In genomic region chr7:99565325-99565881, GRCm38 (mm10) we compare ENCODE assay signal across 9 mouse cellular contexts. TPM values are rescaled to one million over a fixed set of nuclear protein-coding genes. Genes with fewer than 3 reads are reported as not detected.
DNase-seq lines count a peak whose midpoint lies in the region; ATAC-seq and TF ChIP-seq lines count a peak whose summit lies in the region.
"Had no signal": no experiment of that assay in that cellular context is flagged by ENCODE, and none has a peak within 500 bp of the region (broad histone marks: within the 10 kb centered on the region; RNA-seq: fewer than 3 reads in every experiment).

No protein-coding gene starts in this region.

- no peaks in the 10 kb centered on the region for H3K9me3 ChIP-seq in heart, postnatal 0 days (replicated peaks; ENCODE audit: control insufficient read depth, low read length)
- no peaks in the 10 kb centered on the region for H3K9me3 ChIP-seq in liver, embryonic 13.5 days (replicated peaks)
- H3K9me3 ChIP-seq: megakaryocyte, embryonic 14.5 days had no signal

- WGBS in heart, postnatal 0 days, result 21% methylated on average over 8 of the region's 8 CpGs
- WGBS in liver, embryonic 13.5 days (ENCODE audit: insufficient replicate concordance), result 25% methylated on average over 8 of the region's 8 CpGs

- H3K27ac ChIP-seq in heart, postnatal 0 days (ENCODE audit: low read depth), result 0 out of 2 replicates have a peak overlapping the region, but pooled peaks have one; percentile 22
- peak overlapping the region; percentile 18; the same call in 1 of the 2 replicates for H3K27ac ChIP-seq in liver, embryonic 13.5 days

- peak; percentile 70; the same call in 1 of the 2 replicates for ATAC-seq in cerebellum, adult (ENCODE audit: insufficient number of reproducible peaks, low FRiP score, low TSS enrichment)
- peak; percentile 30; the same call in 1 of the 2 replicates for ATAC-seq in heart, postnatal 0 days (ENCODE audit: insufficient read depth, low read depth)
- peak; percentile 68 for ATAC-seq in liver, embryonic 13.5 days (ENCODE audit: low read depth)

- H3K27me3 ChIP-seq in heart, postnatal 0 days (ENCODE audit: control insufficient read depth, insufficient read depth, low read length), result no peaks in the 10 kb centered on the region
- H3K27me3 ChIP-seq in liver, embryonic 13.5 days, result no peaks in the 10 kb centered on the region
- H3K27me3 ChIP-seq: megakaryocyte, embryonic 14.5 days had no signal

- no peak for DNase-seq in cerebellum, postnatal 4 days (ENCODE audit: low spot score in 2 of 2)
- DNase-seq in brain, adult 2 months (ENCODE audit: low read depth, low spot score), result peak; percentile 89
- DNase-seq in heart, postnatal 0 days (ENCODE audit: low spot score), result no peak
- no peak for DNase-seq in liver, embryonic 13.5 days
- no peak for DNase-seq in right cerebral cortex, postnatal 4 days
- DNase-seq in frontal cortex, postnatal 36 days (ENCODE audit: low spot score in 2 of 2), result no peak
- DNase-seq in spleen, postnatal 36 days (ENCODE audit: low spot score in 2 of 2), result no peak

- no peak overlapping the region for H3K9ac ChIP-seq in heart, postnatal 0 days (replicated peaks; ENCODE audit: low read depth, low read length)
- H3K9ac ChIP-seq in liver, embryonic 13.5 days, result peak overlapping the region; percentile 33; the same call in 1 of the 2 replicates

- H3K4me1 ChIP-seq in heart, postnatal 0 days (ENCODE audit: control insufficient read depth, insufficient read depth), result peaks cover 14% of the 10 kb centered on the region
- H3K4me1 ChIP-seq in liver, embryonic 13.5 days (replicated peaks), result peaks cover 56% of the 10 kb centered on the region

- no peak for TF ChIP-seq CTCF in heart, postnatal 0 days (IDR thresholded peaks at IDR 0.05; ENCODE audit: low read depth)

- TF ChIP-seq EP300 in heart, postnatal 0 days (IDR thresholded peaks at IDR 0.05; ENCODE audit: low read depth), result no peak

- H3K4me3 ChIP-seq in heart, postnatal 0 days (ENCODE audit: low read depth, low read length), result no peak overlapping the region
- H3K4me3 ChIP-seq in liver, embryonic 13.5 days (replicated peaks), result no peak overlapping the region
- H3K4me3 ChIP-seq: megakaryocyte, embryonic 14.5 days had no signal

- no peak overlapping the region for H3K4me2 ChIP-seq in heart, postnatal 0 days (ENCODE audit: low read depth, low read length)
- H3K4me2 ChIP-seq in liver, embryonic 13.5 days, result no peak overlapping the region

- H3K36me3 ChIP-seq in heart, postnatal 0 days (replicated peaks; ENCODE audit: control insufficient read depth, insufficient read depth, low read length), result no peaks in the 10 kb centered on the region
- H3K36me3 ChIP-seq in liver, embryonic 13.5 days, result peaks cover 5% of the 10 kb centered on the region; the same call in 1 of the 2 replicates

RNA-seq across cellular contexts. Expression of gene Arrb1, which starts 30.1 kb away (rescaled TPM):
- total RNA-seq in heart, postnatal 0 days (2014; rRNA removed; ENCODE audit: low replicate concordance), result 23.8 and 36.8 TPM in 2 replicates
- 3.3 and 3.5 TPM in 2 replicates for polyA plus RNA-seq in heart, postnatal 0 days (2015; fragmentation: Nextera tagmentation; extraction: Ambion mirVana)
- 96.5 and 121 TPM in 2 replicates for polyA plus RNA-seq in liver, embryonic 13.5 days (2015; fragmentation: Nextera tagmentation; extraction: Ambion mirVana)

Comparison
In these comparisons a context has a peak if more than half of its experiments do, and no peak if none do; other contexts are left out.
1. RNA of gene Arrb1, which starts 30.1 kb away (polyA plus RNA-seq): 96.5 to 121 TPM in liver, embryonic 13.5 days; 3.3 to 3.5 TPM in heart, postnatal 0 days; every median in the first group is over 10 times any median in the second.
2. Peak in every context shown above with its lines, with median percentiles within 50 percentile points of each other: ATAC-seq.